Mouse (Mus musculus) olfactory bulb, adult 2 months (tissue): ENCODE measurements around the gene Agap2. TPM values are rescaled to one million over a fixed set of nuclear protein-coding genes. Genes with fewer than 3 reads are reported as not detected.

Experiments used
- H3K27ac ChIP-seq: fragments of 200-500 bp; 2 replicates; pipeline ENCODE4 v1.5.1; 2012; ENCODE audit warnings: low read depth, low read length; ENCODE audit not compliant: insufficient read depth
- H3K4me1 ChIP-seq: fragments of 200-500 bp; 2 replicates; pipeline ENCODE4 v1.6.1; 2012; ENCODE audit warnings: low read length; ENCODE audit not compliant: control insufficient read depth, insufficient read depth
- H3K4me3 ChIP-seq: fragments of 200-500 bp; 2 replicates; pipeline ENCODE4 v1.5.1; 2012; ENCODE audit warnings: mild to moderate bottlenecking, low read depth, low read length, moderate library complexity; ENCODE audit not compliant: insufficient read depth
- CTCF ChIP-seq: fragments of 200-500 bp; IDR thresholded peaks from 2 replicates; pipeline ENCODE4 v1.5.1; 2012; ENCODE audit warnings: low read depth, mild to moderate bottlenecking, low read length, moderate library complexity; ENCODE audit not compliant: insufficient read depth
- POLR2A ChIP-seq: fragments of 200-500 bp; IDR thresholded peaks from 2 replicates; pipeline ENCODE4 v1.6.1; 2012; ENCODE audit warnings: mild to moderate bottlenecking, low read depth, low read length, moderate library complexity; ENCODE audit not compliant: insufficient read depth
- WGBS: fragments of 180-500 bp; shearing (Covaris S2); methylation state at CpG from one replicate; pipeline ENCODE4 v1.1.7; 2018; 5-methylcytosine and 5-hydroxymethylcytosine counted together
- polyA plus RNA-seq: library from polyadenylated mRNA; stranded (reverse); fragments of >200 nt; gene quantifications from 2 replicates; pipeline ENCODE4 v1.2.4, GENCODE M21; 2012; ENCODE audit warnings: low replicate concordance; ENCODE audit not compliant: missing spikeins, insufficient read depth, insufficient read length

The Agap2 gene
- polyA plus RNA-seq, 1 experiment = not detected

- under 1% methylated on average over 34 of the region's 34 CpGs for WGBS
- no peak for TF ChIP-seq POLR2A
- TF ChIP-seq CTCF = no peak
- H3K4me3 ChIP-seq = peak overlapping the region; percentile 95
- peaks cover 11% of the 10 kb centered on the region for H3K4me1 ChIP-seq
- peak overlapping the region; percentile 43; the same call in 1 of the 2 replicates for H3K27ac ChIP-seq
These were observed 45.4 kb downstream of the Agap2 start for GRCm38 (mm10) chr10:127120301-127121065.

- H3K27ac ChIP-seq = peak within 1 kb of the TSS; percentile 43; the same call in 1 of the 2 replicates
- no peak for TF ChIP-seq CTCF
- peak; percentile 64 for TF ChIP-seq POLR2A
- under 1% methylated on average over 19 of the region's 19 CpGs for WGBS
- H3K4me1 ChIP-seq = peaks cover 11% of the 10 kb centered on the region
- peak within 1 kb of the TSS; percentile 95 for H3K4me3 ChIP-seq
These were observed 46.0 kb downstream of the Agap2 start, which contains the start of gene Os9 for GRCm38 (mm10) chr10:127121066-127121477. Os9 (minus strand) TSS chr10:127121131.

- 56% methylated on average over 3 of the region's 3 CpGs for WGBS
- Histone ChIP-seq H3K4me1 (peaks cover 11% of the 10 kb centered on the region), H3K4me3 (no peak overlapping the region), H3K27ac (no peak overlapping the region)
- TF ChIP-seq POLR2A (no peak), CTCF (no peak)
These were observed 46.9 kb downstream of the Agap2 start for GRCm38 (mm10) chr10:127122018-127122417.

- WGBS = 3% methylated on average over 13 of the region's 13 CpGs
- TF ChIP-seq POLR2A (no peak), CTCF (no peak)
- H3K4me1 ChIP-seq = peaks cover 11% of the 10 kb centered on the region
These were observed 47.8 kb downstream of the Agap2 start for GRCm38 (mm10) chr10:127122784-127123435.

GRCm38 (mm10) chr10:127123436-127123805 is 48.3 kb downstream of the Agap2 start:
- WGBS = 5% methylated on average over 4 of the region's 4 CpGs
- peaks cover 11% of the 10 kb centered on the region for H3K4me1 ChIP-seq
- peak overlapping the region; percentile 23 for H3K4me3 ChIP-seq
- TF ChIP-seq POLR2A = no peak
- H3K27ac ChIP-seq = peak overlapping the region; percentile 70

More at GRCm38 (mm10) chr10:127122784-127123435, 47.8 kb downstream of the Agap2 start:
- Histone ChIP-seq H3K27ac (peak overlapping the region; percentile 70), H3K4me3 (peak overlapping the region; percentile 23)

- Histone ChIP-seq H3K4me1 (peaks cover 8% of the 10 kb centered on the region; the same call in 1 of the 2 replicates), H3K27ac (no peak overlapping the region), H3K4me3 (no peak overlapping the region)
- TF ChIP-seq POLR2A (no peak), CTCF (no peak)
- WGBS = 76% methylated on average over 9 of the region's 9 CpGs
These were observed 50.3 kb downstream of the Agap2 start for GRCm38 (mm10) chr10:127125210-127126001.

- H3K27ac ChIP-seq = no peak overlapping the region
- peaks cover 6% of the 10 kb centered on the region; the same call in 1 of the 2 replicates for H3K4me1 ChIP-seq
- H3K4me3 ChIP-seq = no peak overlapping the region
- TF ChIP-seq POLR2A (no peak), CTCF (no peak)
- WGBS = 85% methylated on average over 5 of the region's 5 CpGs
These were observed 51.5 kb downstream of the Agap2 start for GRCm38 (mm10) chr10:127126579-127126978.

GRCm38 (mm10) chr10:127127711-127128279 is 52.7 kb downstream of the Agap2 start:
- Histone ChIP-seq H3K27ac (no peak overlapping the region), H3K4me1 (peaks cover 6% of the 10 kb centered on the region; the same call in 1 of the 2 replicates), H3K4me3 (no peak overlapping the region)
- TF ChIP-seq POLR2A (no peak), CTCF (no peak)
- WGBS = 87% methylated on average over 7 of the region's 7 CpGs
